Mouse (Mus musculus): ENCODE data around the gene Ccdc51. TPM values are rescaled to one million over a fixed set of nuclear protein-coding genes. Genes with fewer than 3 reads are reported as not detected.
A peak's percentile ranks its signal among the peaks of the same experiment; 100 is the strongest.

The Ccdc51 gene
- total RNA-seq (2021): 1 to 10 TPM; 7.1 to 7.6 TPM
- long read RNA-seq, experiment 1, transcript Ccdc51-201 (4 exons, 1,526 nt): major isoform, 7 of 9 reads
- long read RNA-seq, experiment 1, partial matches to known transcripts: 1 of 9 reads
- long read RNA-seq, experiment 1, other reads (novel, unspliced or antisense): 1 of 9 reads
- long read RNA-seq, experiment 2, transcript Ccdc51-201 (4 exons, 1,526 nt): major isoform, 7 of 9 reads
- long read RNA-seq, experiment 2, partial matches to known transcripts: 0 of 9 reads
- long read RNA-seq, experiment 2, other reads (novel, unspliced or antisense): 2 of 9 reads

DNA sequence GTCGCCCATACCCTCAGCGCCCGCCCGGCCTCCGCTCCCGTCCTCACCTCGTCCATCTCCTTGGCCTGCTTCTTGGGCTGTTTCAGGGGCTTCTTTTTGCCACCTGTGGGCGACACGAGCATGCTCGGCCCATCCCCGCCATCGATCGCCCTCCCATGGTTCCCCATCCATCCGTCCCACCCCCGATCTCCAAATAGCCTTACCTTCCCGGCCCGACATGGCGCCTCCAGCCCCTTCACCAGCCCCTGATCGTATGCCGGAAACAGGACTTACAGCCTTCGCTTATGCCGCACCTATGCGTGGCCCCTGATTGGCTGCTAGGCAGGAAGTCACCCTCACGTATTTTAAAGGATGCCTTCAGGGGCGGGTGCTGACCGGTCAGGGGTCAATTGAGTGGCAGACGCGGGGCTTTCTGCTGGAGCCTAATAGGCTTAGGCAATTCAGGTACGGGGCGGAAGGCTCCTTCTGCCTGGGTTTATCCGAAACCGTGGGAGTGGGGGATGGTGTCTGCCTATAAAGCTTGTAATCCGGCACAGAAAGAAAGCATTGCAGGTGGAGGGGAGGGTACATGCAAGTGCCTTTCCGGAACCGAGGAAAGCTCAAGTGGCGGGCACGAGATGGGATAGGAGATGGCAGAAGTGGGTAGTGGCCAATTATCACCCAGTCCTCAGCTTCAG lies at the start of gene Ccdc51, which contains the start of gene Tma7:
Gene Ccdc51 (plus strand): TSS at position 370 of the 677 bp plus-strand sequence.
Gene Tma7 (minus strand): TSS at position 464 of the 677 bp plus-strand sequence.
- peak; percentile 65 for DNase-seq

DNA sequence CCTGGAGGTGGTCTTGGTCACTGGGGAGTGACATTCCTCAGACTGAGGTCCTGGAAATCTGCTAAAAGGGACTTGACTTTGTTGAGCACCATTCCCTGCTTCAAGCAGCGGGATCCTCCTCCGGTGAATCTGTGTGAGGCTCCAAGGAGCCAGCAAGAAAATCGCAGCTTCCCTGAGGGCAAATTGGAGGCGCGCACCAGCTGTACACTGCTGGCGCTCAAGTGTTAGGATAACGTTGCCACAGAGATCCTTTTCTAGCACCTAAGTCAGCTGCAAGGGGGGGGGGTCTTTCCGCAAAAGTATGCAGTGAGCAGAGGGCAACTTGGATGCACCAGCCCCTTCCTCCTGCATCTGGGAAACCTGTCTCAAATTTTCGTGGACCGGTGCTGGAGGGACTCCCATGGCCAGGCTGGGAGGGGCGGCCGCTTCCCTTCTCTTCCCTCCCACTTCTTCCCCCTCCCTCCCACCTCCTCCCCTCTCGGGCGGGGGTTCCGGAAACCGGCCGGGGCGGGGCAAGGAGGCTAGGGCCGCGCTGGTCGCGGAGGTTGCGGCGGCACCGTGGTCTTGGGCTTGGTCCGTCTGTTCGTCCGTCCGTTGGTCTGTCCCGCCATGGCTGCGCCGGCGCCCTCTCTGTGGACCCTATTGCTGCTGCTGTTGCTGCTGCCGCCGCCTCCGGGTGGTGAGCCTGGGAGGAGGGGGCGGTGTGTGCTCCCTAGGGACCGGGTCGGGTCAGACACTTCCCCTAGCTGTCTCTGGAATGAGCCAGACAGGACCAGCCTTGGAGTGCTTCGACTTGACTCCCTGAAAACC lies 44.0 kb upstream of the Ccdc51 start, which contains the start of gene Shisa5:
Gene Shisa5 (plus strand): TSS at position 480 of the 810 bp plus-strand sequence.
- peak; percentile 83 for DNase-seq

DNA sequence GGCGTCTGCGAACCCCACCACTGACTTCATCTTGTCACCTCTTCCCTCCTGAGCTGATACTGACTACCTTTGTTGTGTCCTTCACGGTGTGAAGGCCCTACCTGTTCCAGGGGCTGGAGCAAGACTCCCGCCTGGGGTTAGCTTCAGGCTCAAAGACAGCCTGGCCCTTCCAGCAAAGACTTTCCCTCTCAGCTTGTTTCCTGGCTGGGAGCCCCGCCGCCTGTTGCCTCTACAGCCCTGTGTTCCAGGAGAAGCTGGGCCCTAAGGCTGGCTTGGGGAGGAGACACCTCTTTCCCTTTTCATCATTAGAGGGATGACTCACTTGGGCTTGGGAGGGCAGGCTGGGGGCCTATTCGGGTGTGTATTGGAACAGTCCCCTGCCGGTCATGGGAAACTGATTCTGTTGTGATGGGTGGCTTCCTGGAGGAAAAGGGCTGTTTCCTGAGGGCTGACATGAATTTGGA lies 43.4 kb upstream of the Ccdc51 start:
- peak; percentile 66 for DNase-seq

DNA sequence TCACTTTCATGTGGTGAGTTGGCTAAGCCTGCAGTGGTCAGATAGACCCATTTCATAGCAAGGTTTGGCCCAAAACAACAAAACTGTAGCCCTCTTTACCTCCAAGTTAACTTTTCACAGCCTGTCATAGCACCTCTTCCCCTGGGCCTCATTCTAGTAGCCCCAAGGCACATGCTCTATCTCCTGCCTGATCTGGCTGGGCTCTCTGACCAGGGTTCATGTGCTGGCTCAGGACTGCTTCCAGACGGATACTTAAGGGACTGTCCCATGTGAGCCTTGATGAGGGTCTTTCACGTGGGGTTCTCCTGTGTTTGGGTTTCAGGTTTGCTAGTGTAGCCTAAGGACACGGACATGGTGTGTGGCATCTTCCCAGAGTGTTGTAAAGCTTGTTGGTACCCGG lies 42.6 kb upstream of the Ccdc51 start:
- DNase-seq: no peak

DNA sequence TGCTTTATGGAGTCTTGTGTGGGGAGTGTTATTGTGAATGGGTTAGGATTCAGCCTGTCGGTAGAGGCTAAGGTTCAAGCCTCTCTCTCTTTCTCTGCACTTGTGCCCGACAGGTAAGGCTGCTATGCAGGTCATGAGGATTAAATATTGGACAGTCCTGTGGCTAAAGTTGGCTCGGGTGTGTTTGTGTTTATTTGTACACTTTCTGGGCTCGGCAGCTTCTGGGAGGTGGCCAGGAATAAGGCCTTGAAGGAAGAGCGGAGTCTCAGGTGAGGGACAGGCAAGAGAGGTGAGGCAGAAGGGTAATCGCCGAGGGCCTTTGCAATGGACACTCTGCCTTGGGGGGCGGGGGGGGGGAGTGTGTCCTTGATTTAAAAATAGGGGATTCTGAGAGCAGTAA lies 42.1 kb upstream of the Ccdc51 start:
- no peak for DNase-seq

DNA sequence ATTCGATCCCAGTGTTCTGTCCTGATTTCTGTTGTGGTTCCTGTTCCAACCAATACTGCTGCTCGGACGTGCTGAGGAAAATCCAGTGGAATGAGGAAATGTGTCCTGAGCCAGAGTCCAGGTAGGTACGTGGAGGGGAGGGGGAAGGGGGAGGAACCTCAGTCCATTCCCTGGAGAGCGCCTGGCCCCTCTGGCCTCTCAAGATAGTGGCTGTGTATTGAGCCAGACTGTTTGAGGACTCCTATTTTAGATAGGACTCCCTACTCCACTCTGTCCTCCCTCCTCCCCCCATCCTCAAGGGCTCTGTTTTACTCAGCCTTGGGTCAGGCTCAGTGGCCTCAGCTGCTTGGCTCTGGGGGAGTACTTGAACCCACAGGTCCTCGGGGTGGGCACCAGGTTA lies 41.4 kb upstream of the Ccdc51 start:
- no peak for DNase-seq

DNA sequence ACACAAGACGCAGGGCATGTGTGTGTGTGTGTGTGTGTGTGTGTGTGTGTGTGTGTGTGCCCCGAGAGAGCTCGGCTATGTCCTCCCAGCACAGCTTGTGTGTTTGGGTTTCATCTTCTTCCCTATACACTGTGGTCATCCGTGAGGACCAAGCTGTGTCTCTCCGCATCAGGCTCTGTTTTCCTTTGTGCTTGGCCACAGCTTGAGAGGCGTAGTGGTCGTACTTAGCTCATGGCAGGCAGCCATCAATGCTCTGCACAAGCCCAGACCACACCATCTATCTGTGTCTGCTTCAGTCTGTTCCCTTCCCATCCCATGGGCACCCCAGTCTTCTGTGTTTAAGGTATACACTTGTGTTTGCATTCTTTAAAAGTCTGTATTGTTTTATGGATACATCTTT lies 40.9 kb upstream of the Ccdc51 start:
- no peak for DNase-seq

DNA sequence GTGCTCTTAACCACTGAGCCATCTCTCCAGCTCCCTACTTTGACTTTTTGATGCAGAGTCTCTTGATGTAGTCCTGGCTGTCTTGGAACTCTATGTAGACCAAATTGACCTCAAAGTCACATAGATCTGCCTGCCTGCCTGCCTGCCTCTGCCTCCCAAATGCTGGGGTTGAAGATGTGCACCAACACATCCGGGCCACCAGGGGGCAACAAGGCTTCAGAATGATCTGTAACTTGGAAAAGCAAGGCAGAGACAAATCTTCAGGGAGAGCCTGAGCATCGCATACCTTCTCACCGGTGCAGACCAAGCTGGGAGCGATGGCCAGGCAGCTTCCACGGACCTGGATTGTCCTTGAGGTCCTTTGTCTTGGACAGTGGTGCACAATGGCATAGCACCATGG lies 36.0 kb upstream of the Ccdc51 start:
- peak; percentile 45 for DNase-seq

DNA sequence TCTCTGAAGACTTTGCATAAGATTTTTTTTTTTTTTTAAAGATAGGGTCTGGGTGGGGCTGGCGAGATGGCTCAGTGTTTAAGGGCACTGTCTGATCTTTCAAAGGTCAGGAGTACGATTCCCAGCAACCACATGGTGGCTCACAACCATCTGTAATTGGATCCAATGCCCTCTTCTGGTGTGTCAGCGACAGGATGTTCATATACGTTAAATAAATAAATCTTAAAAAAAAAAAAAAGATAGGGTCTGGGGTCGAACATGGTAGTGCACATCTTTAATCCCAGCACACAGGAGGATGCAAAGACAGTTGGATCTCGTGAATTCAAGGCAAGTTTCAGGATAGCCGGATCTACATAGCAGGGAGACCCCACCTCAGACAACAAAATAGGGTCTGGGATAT lies 33.0 kb upstream of the Ccdc51 start:
- no peak for DNase-seq

DNA sequence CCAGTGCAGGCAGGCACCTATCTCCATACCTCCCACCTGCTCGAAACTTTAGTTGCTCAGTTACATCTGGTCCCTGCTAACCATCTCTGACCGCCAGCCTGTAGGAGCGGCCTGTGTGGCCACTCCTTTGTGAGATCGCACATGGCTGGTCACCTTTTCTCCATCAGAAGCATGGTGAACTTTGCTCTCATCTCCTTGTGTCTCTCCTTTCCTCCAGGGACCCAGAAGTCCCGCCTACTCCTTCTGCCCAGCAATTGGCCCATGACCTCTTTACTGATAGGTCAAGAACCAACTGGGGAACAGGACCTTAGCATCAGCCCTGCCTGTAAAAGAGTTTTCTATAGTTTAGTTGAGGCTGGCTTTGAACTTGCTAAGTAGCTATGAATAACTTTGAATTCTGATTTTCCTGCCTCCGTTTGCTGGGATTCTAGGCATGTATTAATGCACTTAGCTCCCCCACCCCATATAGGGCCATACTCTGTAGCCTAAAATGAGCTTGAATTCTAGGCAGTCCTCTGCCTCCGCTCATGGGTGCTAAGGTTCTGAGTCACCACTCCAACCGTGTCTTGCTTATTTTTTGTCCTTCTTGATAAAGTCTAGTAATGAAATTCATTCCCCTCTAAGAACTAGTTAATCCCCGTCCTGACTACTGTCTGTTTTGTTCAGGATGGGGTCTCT lies 32.2 kb upstream of the Ccdc51 start:
- DNase-seq: no peak

DNA sequence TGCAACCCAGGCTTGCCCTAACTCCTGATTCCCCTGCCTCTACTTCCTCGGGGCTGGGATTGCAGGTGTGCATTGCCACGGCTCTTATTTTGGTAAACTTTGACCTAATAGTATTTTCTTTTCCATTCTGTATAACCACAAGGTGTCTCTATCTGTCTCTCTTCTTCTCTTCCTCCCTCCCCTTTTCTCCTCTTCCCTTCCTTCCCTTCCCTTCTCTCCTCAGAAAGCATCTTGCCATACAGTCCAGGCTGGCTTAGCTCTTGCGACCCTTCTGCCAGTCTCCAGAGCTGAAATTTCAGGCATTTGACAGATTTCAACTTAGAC lies 31.7 kb upstream of the Ccdc51 start:
- DNase-seq: no peak

DNA sequence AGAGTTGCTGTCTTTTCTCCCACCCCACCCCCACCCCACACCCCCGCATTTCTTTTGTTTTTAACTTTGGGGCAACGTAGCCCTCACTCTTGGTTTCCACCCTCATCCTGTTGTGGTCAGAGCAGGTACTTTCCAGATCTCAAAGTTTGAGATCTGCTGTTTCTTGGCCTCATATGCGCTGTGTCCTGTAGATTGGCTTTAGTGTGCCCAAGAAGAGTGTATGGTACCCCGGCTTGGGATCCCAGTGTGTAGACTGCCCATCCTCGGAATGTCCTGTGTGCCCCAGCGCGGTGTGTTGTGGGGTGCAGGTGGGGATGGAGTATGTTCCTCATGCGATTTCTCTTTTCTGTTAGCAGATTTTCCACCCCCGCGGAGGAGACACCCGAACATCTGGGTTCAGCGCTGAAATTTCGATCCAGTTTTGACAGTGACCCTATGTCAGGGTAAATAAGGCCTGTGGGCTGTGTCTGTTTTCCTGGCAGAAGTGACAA lies 31.2 kb upstream of the Ccdc51 start:
- no peak for DNase-seq

DNA sequence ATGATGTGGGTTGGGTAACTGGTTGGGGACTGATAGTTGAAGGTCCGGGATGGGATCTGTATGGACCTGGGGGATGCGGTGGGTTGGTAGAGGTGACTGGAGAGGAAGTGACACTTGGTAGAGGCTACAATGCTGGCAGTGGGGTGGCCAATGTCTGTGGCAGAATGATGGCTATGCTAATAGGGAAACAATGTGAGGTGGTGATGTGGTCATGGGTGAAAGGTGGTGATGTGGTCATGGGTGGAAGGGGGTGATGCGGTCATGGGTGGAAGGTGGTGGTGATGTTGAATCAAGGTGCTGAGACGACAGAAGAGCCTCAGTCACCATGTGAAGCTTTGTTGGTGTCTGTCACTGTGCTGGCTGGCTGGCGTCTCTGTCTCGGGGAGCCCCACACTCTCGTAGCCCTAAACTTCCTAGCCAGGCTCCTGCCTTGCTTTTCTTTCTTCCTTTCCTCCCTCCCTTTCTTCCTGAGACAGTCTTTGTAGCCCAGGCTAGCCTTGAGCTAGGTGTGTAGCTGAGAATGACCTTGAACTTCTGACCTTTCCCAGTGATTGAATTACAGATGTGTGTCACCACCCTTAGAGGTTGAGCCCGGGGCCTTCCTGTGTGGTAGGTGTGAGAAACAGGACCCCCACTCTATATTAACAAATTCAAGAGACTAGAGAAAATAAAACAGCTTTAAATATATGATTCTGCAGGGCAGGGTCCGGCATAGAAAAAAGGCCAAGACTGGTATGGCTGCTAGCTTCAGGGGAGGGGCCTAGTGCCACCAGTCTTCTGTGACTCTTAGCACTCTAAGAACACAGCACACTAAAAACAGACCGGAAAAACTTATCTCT lies 30.4 kb upstream of the Ccdc51 start:
- no peak for DNase-seq

DNA sequence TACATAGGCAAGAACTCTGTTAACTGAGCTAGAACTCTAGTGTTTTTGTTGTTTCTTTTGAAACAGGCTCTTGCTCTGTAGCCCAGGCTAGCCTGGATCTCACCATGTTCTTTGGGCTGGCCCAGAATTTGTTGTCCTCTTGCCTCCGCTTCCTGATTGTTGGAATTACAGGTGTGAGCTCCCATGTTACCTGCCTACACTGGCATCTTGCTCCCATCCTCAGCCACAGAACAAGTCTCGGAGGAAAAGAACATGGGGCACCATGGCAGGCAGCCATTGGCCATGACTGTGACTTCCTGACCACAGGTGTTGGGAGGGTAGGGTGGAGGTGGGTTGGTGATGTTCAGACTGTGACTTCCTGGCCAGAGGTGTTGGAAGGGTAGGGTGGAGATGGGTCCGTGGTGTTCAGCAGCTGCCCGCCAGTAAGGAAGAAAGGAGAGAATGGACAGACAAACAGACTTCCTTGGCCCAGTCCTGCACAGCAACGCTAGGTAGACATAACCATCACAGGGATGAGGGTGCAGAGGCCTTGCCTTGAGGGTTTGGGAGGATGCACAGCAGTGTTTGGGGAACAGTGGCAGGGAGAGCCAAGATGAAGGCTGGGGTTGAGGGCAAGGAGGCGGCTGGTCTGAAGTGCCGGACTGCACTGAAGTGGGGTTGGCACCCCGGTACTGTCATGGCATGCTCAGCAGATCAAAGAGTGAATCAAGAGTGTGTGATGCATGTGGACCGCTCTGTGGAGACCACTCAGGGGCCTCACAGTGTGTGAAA lies 29.6 kb upstream of the Ccdc51 start:
- no peak for DNase-seq

DNA sequence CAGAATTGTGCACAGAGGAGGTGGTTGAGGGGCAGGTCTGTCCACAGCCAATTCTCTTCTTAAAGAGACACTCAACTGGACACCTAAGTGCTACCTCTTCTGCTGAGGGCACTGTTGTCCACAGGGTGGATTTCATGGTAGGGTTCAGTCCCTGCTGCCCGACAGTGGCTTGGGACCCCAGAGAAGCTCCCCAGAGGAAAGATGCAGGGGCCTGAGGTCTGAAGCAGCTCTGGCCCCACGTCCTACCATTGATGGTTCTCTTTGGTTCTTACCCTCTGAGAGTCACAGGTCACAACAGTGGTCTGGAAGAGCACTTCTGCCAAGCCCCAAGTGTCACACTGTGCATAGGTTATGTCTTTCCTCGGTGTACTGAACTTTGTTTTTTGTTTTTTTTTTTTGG lies 28.9 kb upstream of the Ccdc51 start:
- no peak for DNase-seq

DNA sequence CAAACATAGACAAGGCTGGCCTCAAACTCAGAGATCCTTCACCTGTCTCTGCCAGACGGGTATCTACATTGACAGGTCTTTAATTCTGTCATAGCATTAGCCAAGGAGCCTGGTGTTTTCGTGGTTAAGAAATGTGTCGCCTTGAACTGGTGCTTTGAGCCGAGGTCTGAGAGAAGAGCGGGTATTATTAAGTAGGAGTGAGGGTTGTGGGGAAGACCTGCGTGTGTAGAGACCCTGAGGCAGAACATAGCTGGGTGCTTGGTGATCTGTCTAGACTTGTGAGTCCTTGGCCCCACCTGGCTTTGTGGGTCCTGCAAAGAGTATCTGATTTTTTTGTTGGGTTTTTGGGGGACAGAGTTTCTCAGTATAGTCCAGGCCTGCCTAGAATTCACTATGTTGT lies 28.4 kb upstream of the Ccdc51 start:
- no peak for DNase-seq

DNA sequence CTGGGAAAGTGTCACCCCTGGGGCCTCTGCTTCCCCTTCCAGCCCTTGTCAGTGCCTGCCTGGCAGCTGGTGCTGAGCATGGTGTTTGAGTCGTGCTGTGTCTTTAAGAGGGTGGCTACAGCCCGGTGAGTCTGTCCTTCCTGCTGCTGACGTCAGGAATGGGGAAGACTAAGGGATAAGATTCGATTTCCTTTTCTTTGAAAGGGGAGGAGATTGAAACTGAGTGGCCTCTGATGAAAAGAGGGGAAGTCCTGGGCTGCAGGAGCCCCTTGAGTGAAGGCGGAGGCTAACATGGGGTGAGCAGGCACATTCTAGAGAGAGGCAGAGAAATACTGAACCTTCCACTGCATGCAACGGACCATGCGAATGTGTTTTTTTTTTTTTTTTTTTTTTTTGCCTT lies 27.6 kb upstream of the Ccdc51 start:
- DNase-seq: peak; percentile 43

DNA sequence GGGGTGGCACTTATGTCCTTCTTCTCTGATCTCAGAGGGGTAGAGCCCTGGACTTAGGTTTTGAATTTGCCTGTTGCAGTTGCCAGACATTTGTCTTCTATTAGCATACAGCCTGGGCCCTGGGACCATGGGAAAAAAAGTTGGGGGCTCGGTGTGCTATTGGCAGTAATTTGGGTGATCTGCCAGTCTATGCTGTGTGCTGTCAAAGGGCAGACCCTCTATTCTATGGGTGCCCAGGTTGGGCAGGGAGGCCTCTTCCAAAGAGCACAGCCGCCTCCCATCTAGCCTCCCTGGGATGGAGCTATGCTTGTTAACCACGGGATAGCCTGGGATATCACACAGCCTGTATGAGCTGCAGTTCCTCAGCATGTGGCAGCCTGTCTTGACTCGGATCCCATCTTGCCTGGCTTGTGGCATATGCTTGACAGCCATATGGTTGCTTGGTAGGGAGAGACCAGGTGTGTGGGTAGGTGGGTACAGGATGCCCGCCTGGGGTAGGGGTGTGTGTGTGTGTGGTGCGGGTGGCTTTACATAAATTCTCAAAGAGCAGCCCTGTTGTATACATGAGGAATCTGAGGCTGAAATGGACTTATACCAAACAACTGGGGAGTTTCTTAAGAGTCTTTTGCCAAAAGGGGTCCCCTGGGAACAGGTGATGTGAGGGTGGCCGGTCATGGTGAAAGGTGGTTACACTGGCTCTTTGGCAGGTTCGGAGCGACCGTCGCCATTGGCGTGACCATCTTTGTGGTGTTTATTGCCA lies 26.8 kb upstream of the Ccdc51 start:
- no peak for DNase-seq

DNA sequence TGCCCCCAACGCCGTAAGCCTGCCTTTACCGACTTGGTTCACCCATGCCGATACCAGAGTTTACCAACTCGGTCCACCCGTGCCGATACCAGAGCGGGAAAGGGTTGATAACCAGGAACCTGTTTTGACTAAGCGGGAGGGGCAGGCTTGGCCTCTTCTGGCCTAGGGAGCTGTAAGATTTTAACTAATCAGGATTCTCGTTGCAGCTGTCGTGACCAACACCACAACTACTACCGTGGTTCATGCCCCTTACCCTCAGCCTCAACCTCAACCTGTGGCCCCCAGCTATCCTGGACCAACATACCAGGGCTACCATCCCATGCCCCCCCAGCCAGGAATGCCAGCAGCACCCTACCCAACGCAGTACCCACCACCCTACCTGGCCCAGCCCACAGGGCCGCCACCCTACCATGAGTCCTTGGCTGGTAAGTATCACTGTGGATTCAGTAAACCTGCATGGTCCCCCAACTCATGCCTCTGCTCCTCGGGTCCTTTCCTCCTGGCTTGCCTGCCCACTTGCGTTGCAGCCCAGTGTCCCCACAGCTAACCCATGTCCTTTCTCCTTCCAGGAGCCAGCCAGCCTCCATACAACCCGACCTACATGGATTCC lies 26.1 kb upstream of the Ccdc51 start:
- DNase-seq: no peak
